Mouse (Mus musculus): ENCODE results near the gene Tecpr2.

DNA sequence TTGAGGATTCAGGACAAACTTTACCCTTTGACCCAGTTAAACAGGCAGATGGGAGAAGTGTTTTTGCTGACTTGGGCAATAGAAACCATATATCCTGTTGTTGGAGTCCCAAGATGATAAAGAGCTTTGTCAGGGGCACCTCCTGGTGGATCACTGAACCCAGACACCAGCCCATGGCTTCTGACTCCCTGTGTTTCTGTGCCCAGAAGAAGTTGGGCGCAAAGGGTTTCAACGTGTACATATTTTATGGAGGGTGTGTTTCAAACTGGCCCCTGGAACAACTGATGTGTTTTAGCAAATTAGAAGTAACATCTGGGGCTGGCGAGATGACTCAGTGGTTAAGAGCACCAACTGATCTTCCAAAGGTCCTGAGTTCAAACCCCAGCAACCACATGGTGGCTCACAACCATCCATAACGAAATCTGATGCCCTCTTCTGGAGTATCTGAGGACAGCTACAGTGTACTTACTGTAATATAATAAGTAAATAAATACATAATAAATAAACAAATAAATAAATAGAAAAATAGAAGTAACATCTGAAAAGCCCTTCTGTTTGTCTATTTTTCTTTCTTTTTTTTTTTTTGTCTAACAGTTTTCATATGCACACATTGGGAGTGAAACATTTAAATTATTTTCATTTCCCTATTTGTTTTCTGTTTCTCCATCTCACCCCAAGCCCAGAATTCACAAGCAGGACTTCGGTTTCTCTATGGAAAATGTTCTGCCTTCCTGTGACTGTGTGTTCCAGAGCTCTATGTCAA lies 47.2 kb upstream of the Tecpr2 start:
- TF ChIP-seq CTCF (IDR thresholded peaks at IDR 0.05) (no peak), POLR2A (IDR thresholded peaks at IDR 0.05; ENCODE audit: insufficient read depth, low read depth, low read length) (no peak), EP300 (IDR thresholded peaks at IDR 0.05; ENCODE audit: insufficient read depth, low read depth, low read length) (no peak)

Measured in heart, adult 2 months (tissue).